Mouse (Mus musculus): ENCODE measurements at regions not wholly inside any gene's neighbourhood (a gene's known extent, or its start where the extent isn't known, plus 50 kb on each side); places are given as distances from the start of the nearest gene placed in this dataset.

DNA sequence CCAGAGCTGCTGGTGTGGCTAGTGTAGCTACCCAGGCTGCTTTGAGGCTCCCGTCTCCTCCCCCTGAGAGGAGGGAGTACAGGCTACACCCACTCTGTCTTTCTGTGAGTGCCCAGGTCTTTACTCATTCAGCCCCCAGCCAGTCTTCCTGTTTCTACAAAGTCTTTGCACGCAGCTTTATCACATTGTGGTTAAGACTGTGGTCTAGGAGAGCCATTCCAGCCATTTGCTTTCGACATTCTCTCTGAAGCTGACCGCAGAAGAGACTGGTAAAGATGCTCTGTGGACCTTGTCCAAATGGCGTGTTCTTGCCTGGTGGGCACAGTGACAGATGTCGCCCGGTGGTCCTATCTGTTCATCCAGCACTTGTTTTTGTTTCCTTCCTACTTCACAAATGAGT, 62.0 kb downstream of the Tpra1 start:
- DNase-seq (ENCODE audit: low spot score in 2 of 2) = no peak

DNA sequence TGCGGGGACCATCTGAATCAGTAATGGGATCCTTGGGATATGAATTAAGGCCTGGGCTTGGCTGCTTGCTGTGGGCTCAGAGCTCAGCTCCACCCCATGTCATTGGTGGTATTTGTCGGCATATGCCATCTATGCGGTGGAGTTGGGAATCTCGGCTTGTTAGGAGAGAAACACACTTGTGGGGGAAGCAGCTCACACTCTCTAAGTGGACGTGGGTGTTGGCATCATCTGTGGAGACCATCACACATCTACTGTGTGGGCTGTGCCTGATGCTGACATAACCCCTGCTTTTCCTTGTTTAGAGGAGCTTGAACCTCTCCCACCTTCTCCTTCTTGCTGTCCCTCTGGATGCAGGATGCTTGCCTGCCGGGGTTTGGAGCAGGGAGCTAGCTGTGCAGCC, 62.9 kb downstream of the Tpra1 start:
- DNase-seq (ENCODE audit: low spot score in 2 of 2) = peak; percentile 55 to 79

DNA sequence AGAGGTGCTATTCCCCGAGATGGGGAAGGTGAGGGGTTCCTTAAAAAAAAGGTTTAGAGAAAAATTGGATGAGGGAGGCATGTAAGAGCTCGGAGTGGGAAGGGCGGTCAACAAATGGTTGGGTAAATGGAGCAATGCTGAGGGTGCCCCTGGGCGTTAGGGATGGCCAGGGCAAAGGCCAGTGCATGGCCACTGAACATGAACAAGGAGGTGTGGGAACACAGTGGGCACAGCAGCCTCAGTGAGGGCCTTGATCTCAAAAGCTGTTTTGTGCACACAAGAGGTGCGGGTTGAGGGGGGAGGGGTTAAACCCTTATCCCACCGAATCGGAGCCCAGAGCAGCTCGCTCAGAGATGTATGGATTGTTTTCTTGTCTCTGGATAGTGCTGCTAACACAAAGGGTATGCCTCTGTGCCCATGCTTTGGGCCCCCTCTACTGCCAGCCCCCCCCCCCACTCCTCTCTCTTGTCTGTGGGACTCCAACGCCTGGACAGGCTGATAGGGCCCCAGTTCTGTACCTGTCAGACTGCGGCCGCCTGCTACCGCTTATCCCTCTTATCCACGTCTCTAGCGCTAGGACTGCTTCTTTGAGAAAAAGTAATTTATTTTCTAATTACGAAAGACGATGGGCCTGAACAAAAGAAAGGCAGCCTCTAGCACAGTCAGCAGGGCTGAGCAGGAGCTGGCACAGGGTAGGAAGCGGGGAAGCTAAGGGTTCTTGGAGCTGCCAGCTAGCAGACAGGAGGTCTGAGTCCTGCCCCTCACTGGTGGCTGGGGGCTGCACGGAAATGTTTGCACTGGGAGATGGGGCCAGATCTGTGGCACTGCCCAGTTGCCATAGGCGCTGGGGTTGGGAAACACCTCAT, 63.5 kb downstream of the Tpra1 start:
- DNase-seq (ENCODE audit: low spot score in 2 of 2) = no peak

GRCm38 (mm10) chr6:88966501-88966900, 64.5 kb downstream of the Tpra1 start:
- peak in 1 of 2 experiments; percentile 31 for DNase-seq (ENCODE audit: low spot score in 2 of 2)

DNA sequence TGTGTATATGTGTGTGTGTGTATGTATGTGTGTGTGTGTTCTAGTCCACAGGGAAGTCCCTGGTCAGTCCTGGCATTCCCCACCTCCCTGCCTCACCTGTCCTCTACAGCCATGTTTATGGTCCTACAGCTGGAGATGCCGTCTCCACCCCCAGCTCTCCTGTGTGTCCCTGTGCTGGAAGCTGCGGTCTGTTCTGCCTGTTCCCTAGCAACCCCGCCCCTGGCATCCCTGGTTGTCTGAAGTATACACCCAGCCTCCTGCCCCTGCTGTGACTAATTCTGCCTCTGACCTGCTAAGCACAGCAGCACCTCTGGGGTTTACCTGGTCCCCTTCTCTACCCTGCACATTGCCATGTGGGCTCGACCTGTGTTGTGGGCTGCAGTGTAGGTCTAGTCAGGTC, 66.8 kb downstream of the Tpra1 start:
- peak in 1 of 2 experiments; percentile 51 for DNase-seq (ENCODE audit: low spot score in 2 of 2)

DNA sequence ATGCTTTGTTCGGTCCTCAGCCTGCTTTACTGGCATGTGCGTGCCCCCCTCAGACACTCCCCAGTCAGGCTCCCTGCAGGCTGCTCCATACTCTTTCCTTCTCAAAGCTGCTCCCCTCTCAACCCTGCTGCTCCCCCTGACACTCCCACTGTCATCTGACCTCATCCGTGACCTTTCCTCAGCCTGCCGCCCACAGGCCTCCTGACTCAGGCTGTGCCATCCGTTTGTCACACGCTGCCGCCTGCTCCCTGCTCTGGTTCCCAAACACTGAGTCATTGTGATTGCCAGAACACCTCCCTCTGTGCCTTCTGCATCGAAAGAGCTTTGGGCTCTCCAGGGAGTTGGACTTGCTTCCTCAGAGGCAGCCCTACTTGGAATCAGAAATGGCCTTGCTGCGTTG, 69.7 kb downstream of the Tpra1 start:
- peak; percentile 79 to 86 for DNase-seq (ENCODE audit: low spot score in 2 of 2)

- no peak for DNase-seq (ENCODE audit: low spot score in 2 of 2)
Observed at GRCm38 (mm10) chr6:88974457-88974856, 72.4 kb downstream of the Tpra1 start.

- DNase-seq (ENCODE audit: low spot score in 2 of 2) = no peak
Observed at GRCm38 (mm10) chr6:88976581-88976980, 74.5 kb downstream of the Tpra1 start.

DNA sequence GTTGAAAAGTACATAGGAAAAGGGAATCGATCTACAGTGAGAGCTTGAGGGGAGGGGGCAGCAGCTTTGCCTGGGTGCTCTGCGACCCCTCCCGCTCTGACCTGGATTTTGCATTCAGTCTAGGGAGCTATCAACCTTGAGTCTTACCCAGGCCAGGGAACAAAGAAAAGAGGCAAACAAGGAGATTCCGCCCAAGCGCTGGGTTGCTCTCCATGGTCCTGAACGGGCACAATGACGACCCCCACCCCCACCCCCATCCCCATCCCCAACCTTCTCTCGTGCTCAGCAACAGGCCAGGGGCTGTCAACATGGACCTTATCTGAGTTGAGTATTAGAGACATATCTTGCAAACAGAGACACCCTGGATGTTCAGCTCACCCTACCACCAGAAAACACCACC, 74.9 kb downstream of the Tpra1 start:
- DNase-seq (ENCODE audit: low spot score in 2 of 2) = no peak

GRCm38 (mm10) chr6:88978970-88979369, 76.9 kb downstream of the Tpra1 start:
- DNase-seq (ENCODE audit: low spot score in 2 of 2) = no peak

GRCm38 (mm10) chr6:88980112-88980511, 78.1 kb downstream of the Tpra1 start:
- peak in 1 of 2 experiments; percentile 67 for DNase-seq (ENCODE audit: low spot score in 2 of 2)

DNA sequence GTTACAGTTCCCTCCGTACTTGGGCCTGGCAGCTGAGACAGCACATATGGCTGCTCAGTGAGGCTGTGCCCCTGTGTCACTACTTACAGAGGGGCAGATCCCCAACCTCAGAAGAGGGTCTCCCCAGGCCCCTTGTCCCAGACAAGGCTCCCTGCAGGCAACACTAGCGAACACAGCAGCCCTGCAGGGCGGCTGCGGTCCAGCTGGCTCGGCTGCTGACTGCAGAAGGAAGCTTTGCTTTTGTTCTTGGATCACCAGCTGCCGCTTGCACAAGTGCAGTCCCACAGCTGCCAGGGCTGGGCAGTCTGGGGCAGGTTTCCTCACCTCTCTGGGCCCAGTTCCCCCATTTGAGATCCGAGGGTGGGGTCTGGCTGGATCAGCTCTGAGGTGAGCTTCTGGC, 79.5 kb downstream of the Tpra1 start:
- DNase-seq (ENCODE audit: low spot score in 2 of 2) = no peak

DNA sequence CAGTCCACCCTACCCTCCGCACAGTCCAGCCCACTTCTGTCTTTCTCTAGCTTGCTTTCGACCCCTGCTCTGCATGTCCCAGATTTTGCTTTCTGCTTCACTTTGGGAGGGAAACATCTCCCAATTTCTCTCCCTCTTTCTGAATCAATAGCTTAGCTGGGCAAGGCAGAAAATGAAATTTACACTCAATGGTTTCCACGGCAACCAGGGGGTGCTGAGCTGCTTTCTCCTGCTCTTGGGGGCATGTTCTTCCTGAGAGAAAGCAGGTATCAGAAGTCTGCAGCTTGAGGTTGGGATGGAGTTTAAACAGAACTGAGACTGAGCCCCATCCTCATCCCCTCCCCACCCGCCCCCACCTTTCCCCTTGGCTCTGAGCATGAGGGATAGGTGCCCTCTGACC, 82.1 kb downstream of the Tpra1 start:
- DNase-seq (ENCODE audit: low spot score in 2 of 2) = no peak

DNA sequence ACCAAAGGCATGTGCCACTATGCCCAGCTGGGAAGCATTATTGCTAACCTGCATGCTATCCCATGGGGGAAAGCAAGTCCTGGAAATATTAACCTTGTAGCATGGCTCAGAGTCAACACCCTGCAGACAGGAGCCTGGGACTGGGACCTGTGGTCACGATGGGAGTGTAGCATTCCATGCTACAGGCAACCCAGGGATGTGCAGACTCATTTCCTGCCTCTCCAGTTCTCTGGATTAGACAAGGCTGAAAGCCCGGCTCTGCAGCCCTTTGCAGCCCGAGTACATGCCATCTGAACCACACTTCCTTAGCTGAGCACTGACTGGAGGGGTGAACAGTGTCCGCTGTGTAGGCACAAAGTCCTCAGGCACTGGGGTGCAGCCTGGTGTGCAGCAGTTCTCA, 82.8 kb downstream of the Tpra1 start:
- DNase-seq (ENCODE audit: low spot score in 2 of 2) = no peak

- peak in 1 of 2 experiments; percentile 41 for DNase-seq (ENCODE audit: low spot score in 2 of 2)
Observed at GRCm38 (mm10) chr6:88988551-88988950, 86.5 kb downstream of the Tpra1 start.

DNA sequence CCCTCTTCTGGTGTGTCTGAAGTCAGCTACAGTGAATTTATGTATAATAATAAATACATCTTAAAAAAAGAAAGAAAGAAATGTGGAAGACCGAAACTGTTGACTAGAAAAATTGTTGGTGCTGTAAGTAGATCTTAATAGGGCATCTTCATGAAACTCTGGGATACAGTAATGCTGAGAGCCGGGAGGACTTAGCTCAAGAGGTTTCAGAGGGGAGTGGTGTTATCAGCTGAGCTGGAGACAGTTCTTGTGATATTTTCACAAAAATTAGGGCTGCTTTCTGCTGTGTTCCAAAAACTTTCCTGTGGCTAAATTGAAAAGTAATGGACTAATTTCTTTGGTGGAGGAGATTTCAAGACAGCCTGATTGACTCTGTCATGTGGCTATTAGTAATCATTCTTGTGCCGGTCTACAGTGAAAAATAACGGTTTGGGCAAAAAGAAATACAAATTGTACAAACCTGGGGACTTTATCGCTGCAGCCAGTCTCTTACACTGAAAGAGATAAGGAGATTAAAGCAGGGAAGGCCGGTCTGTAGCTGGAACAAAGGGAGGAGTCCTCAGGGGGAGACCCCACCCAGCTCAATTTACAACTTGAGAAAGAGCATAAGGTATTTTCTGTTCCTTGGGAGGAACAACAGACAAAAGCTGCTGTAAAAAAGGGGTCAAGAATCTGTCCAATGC, 87.7 kb downstream of the Tpra1 start:
- no peak for DNase-seq (ENCODE audit: low spot score in 2 of 2)

DNA sequence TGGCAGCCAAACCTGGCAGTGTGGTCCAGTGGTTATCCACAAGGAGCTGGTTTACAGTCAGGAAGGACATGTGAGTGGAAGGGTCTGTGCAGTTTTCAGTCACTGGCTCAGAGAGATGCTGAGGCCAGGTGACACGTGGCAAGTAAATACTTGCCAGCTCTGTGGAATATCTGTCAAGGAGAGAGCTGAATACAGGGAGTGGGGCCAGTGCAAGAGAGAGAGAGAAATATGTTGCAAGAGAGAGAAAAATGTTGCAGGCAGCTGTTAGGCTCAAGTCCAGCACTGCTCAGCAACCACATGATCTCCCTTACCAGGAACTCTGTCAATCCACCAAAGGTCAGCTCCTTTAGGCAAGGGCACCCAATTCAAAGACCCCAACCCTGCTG, 88.2 kb downstream of the Tpra1 start:
- no peak for DNase-seq (ENCODE audit: low spot score in 2 of 2)

- no peak for DNase-seq (ENCODE audit: low spot score in 2 of 2)
Observed at GRCm38 (mm10) chr6:88995077-88995476, 93.0 kb downstream of the Tpra1 start.

GRCm38 (mm10) chr6:88998927-88999722, 97.1 kb downstream of the Tpra1 start:
- DNase-seq (ENCODE audit: low spot score in 2 of 2) = no peak

DNA sequence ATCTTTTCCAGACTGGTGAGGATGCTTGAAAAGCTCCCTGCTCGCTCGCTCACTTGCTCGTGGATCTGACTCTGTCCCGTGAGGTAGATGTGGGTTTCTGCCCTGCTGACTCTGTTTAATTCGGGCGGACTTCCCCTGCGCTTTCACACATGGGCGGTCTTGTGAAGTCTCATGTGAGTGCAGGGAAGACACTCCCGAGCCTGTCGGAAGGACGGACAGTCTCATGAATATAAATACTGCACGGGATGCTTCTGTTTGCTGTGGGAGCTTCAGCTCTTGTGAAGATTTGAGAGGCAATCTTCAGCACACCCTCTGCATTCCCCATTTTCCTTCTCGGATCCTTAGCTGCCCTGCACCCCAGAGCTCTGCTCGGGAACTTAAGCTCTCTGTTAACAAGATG, 98.3 kb downstream of the Tpra1 start:
- no peak for DNase-seq (ENCODE audit: low spot score in 2 of 2)

GRCm38 (mm10) chr6:89003197-89003923, 101.3 kb downstream of the Tpra1 start:
- no peak for DNase-seq (ENCODE audit: low spot score in 2 of 2)

- no peak for DNase-seq (ENCODE audit: low spot score in 2 of 2)
Observed at GRCm38 (mm10) chr6:89005094-89005493, 103.0 kb downstream of the Tpra1 start.
